Mouse (Mus musculus) liver, postnatal 0 days (tissue): ENCODE data around the gene Sipa1l1. TPM values are rescaled to one million over a fixed set of nuclear protein-coding genes. Genes with fewer than 3 reads are reported as not detected.

ENCODE experiments used
- ATAC-seq: fragments of 200-750 bp; cut with Nextera tagmentation; 2 replicates; pipeline ENCODE4 v1.8.0; 2017; ENCODE audit warnings: mild to moderate bottlenecking, moderate library complexity
- DNase-seq: peaks from one replicate; pipeline ENCODE4 v3.0.0-alpha.2; 2016
- H3K27ac ChIP-seq: fragments of 300-500 bp; sonication (generic); 2 replicates; pipeline ENCODE4 v1.5.1; 2014; ENCODE audit warnings: antibody characterized with exemption, moderate library complexity, mild to moderate bottlenecking, low read depth
- H3K27me3 ChIP-seq: fragments of 300-500 bp; sonication (generic); 2 replicates; pipeline ENCODE4 v1.6.1; 2014; ENCODE audit warnings: low read length, control low read depth, mixed read lengths; ENCODE audit not compliant: insufficient read depth
- H3K36me3 ChIP-seq: fragments of 300-500 bp; sonication (generic); replicated peaks from 2 replicates; pipeline ENCODE4 v1.6.1; 2014; ENCODE audit warnings: mild to moderate bottlenecking, control low read depth, low read length, moderate library complexity, mixed read lengths; ENCODE audit not compliant: insufficient read depth
- H3K4me1 ChIP-seq: fragments of 300-500 bp; sonication (generic); 2 replicates; pipeline ENCODE4 v1.6.1; 2014; ENCODE audit warnings: antibody characterized with exemption, mild to moderate bottlenecking, control low read depth; ENCODE audit not compliant: insufficient read depth
- H3K4me2 ChIP-seq: fragments of 300-500 bp; sonication (generic); 2 replicates; pipeline ENCODE4 v1.6.1; 2014; ENCODE audit warnings: low read depth, mild to moderate bottlenecking, low read length, moderate library complexity, mixed read lengths
- H3K4me3 ChIP-seq: fragments of 300-500 bp; sonication (generic); 2 replicates; pipeline ENCODE4 v1.5.1; 2014; ENCODE audit warnings: low read depth, low read length
- H3K9ac ChIP-seq: fragments of 300-500 bp; sonication (generic); replicated peaks from 2 replicates; pipeline ENCODE4 v1.6.1; 2014; ENCODE audit warnings: mild to moderate bottlenecking, moderate library complexity
- H3K9me3 ChIP-seq: fragments of 300-500 bp; sonication (generic); 2 replicates; pipeline ENCODE4 v1.6.1; 2016; ENCODE audit warnings: mild to moderate bottlenecking, control low read depth, low read length, mixed read lengths
- CTCF ChIP-seq: sonication (generic); IDR thresholded peaks from 2 replicates; pipeline ENCODE4 v1.5.1; 2016; ENCODE audit warnings: antibody characterized with exemption, low read depth
- EP300 ChIP-seq: IDR thresholded peaks from 2 replicates; pipeline ENCODE4 v1.6.1; 2016; ENCODE audit warnings: antibody characterized with exemption, low read depth, mild to moderate bottlenecking
- WGBS: fragments of 180-500 bp; shearing (Covaris S2); extraction: QIAGEN DNeasy Blood & Tissue Kit; methylation state at CpG from one replicate; pipeline ENCODE4 v1.1.7; 2014; ENCODE audit not compliant: insufficient replicate concordance; 5-methylcytosine and 5-hydroxymethylcytosine counted together
- polyA plus RNA-seq: library from polyadenylated mRNA; unstranded; fragments of >200 nt; fragmentation: Nextera tagmentation; extraction: Ambion mirVana; gene quantifications from 2 replicates; pipeline ENCODE4 v1.2.1, GENCODE M21; 2015

Sipa1l1 gene
- polyA plus RNA-seq, 1 experiment from 2014 or later: 3.2 TPM

GRCm38 (mm10) chr12:82469706-82470361 is 300.7 kb downstream of the Sipa1l1 start:
- Histone ChIP-seq H3K9ac (peak overlapping the region; percentile 46), H3K36me3 (no peaks in the 10 kb centered on the region), H3K9me3 (no peaks in the 10 kb centered on the region), H3K4me2 (peak overlapping the region; percentile 89), H3K4me3 (peak overlapping the region; percentile 54), H3K27ac (0 out of 2 replicates have a peak overlapping the region, but pooled peaks have one; percentile 6), H3K4me1 (peaks cover 7% of the 10 kb centered on the region; the same call in 1 of the 2 replicates), H3K27me3 (no peaks in the 10 kb centered on the region)
- DNase-seq (peak; percentile 83), ATAC-seq (peak; percentile 84)
- TF ChIP-seq EP300 (no peak), CTCF (peak; percentile 91)
- whole genome bisulfite sequencing: 5% methylated on average over 12 of the region's 12 CpGs

GRCm38 (mm10) chr12:82470362-82470936 is 301.3 kb downstream of the Sipa1l1 start:
- ATAC-seq (peak; percentile 58), DNase-seq (peak; percentile 55)
- no peak for TF ChIP-seq CTCF
- TF ChIP-seq EP300: no peak
- H3K9ac ChIP-seq: peak overlapping the region; percentile 46
- 0 out of 2 replicates have a peak overlapping the region, but pooled peaks have one; percentile 6 for H3K27ac ChIP-seq
- WGBS: 1% methylated on average over 18 of the region's 18 CpGs
- no peaks in the 10 kb centered on the region for H3K36me3 ChIP-seq
- H3K4me1 ChIP-seq: peaks cover 7% of the 10 kb centered on the region; the same call in 1 of the 2 replicates
- H3K4me3 ChIP-seq: peak overlapping the region; percentile 54
- no peaks in the 10 kb centered on the region for H3K27me3 ChIP-seq
- H3K4me2 ChIP-seq: peak overlapping the region; percentile 89
- H3K9me3 ChIP-seq: no peaks in the 10 kb centered on the region

GRCm38 (mm10) chr12:82472796-82473195 is 303.7 kb downstream of the Sipa1l1 start:
- DNase-seq (no peak), ATAC-seq (no peak)
- Histone ChIP-seq H3K9me3 (no peaks in the 10 kb centered on the region), H3K4me2 (no peak overlapping the region), H3K4me3 (no peak overlapping the region), H3K9ac (no peak overlapping the region), H3K27ac (no peak overlapping the region), H3K27me3 (no peaks in the 10 kb centered on the region), H3K36me3 (no peaks in the 10 kb centered on the region), H3K4me1 (peaks cover 7% of the 10 kb centered on the region; the same call in 1 of the 2 replicates)
- WGBS: 61% methylated on average over 3 of the region's 3 CpGs
- TF ChIP-seq EP300 (no peak), CTCF (no peak)

- Histone ChIP-seq H3K4me2 (no peak overlapping the region), H3K36me3 (no peaks in the 10 kb centered on the region), H3K27me3 (no peaks in the 10 kb centered on the region), H3K9ac (no peak overlapping the region), H3K4me3 (no peak overlapping the region), H3K27ac (no peak overlapping the region), H3K9me3 (no peaks in the 10 kb centered on the region), H3K4me1 (peaks cover 7% of the 10 kb centered on the region; the same call in 1 of the 2 replicates)
- no peak for TF ChIP-seq CTCF
- ATAC-seq (no peak), DNase-seq (no peak)
- WGBS: 62% methylated on average over 4 of the region's 4 CpGs
These were observed 304.1 kb downstream of the Sipa1l1 start for GRCm38 (mm10) chr12:82473238-82473637.

DNA sequence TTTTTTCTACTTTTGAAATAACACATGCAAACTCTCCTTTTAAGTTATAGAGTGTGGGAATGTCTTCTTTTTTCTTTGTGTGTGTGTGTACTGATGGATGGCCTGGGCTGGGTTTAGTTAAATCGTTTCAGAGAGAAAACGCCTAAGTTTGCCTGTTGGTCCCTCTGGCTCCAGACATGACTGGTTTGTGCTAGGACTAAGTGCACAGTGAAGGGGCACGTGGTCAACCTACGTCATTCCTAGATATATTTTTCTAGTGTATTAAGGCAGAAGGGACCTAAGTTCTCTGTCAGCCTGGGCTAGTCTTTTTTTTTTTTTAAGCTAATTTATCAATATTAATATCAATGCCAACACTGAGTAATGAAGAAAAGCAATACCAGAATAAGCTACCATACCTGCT is 305.3 kb downstream of the Sipa1l1 start:
- no peak for ATAC-seq
- Histone ChIP-seq H3K27ac (no peak overlapping the region), H3K4me2 (no peak overlapping the region), H3K27me3 (no peaks in the 10 kb centered on the region), H3K4me1 (peaks cover 7% of the 10 kb centered on the region; the same call in 1 of the 2 replicates), H3K9me3 (no peaks in the 10 kb centered on the region), H3K36me3 (no peaks in the 10 kb centered on the region), H3K4me3 (no peak overlapping the region), H3K9ac (no peak overlapping the region)
- WGBS: 77% methylated on average over 4 of the region's 4 CpGs
- no peak for DNase-seq
- TF ChIP-seq EP300 (no peak), CTCF (no peak)

DNA sequence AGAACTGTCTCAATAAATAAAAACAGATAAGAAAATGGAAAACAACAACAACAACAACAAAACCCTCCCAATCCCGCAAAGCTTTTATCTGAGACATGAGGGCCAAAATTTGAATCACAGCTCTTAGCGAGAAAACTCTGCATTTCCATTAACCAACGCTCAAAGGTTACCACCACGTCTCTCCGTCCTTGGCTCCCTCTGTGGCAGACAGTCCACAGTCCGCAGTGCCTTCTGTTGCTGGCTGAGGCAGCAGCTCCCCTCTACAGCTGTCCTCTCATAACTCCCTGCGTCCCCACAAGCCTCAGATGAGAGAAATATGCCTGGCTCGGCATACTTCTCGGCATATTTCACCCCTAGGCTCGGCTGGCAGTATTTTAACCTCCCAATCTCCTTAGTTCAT is 306.9 kb downstream of the Sipa1l1 start:
- H3K36me3 ChIP-seq: no peaks in the 10 kb centered on the region
- H3K4me1 ChIP-seq: no peaks in the 10 kb centered on the region
- 0 out of 2 replicates have a peak overlapping the region, but pooled peaks have one; percentile 39 for H3K27ac ChIP-seq
- no peak overlapping the region for H3K4me3 ChIP-seq
- 64% methylated on average over 10 of the region's 10 CpGs for WGBS
- no peaks in the 10 kb centered on the region for H3K9me3 ChIP-seq
- no peak overlapping the region for H3K4me2 ChIP-seq
- no peak overlapping the region for H3K9ac ChIP-seq
- DNase-seq (no peak), ATAC-seq (peak; percentile 67)
- no peaks in the 10 kb centered on the region for H3K27me3 ChIP-seq
- no peak for TF ChIP-seq EP300
- TF ChIP-seq CTCF: no peak
